Mouse (Mus musculus): Measurements from ENCODE around the gene Ccl7.

Gene Ccl7

GRCm38 (mm10) chr11:82045471-82045870 lies at the start of gene Ccl7:
Gene Ccl7 (plus strand): TSS chr11:82045712.
- POLR2A ChIA-PET, result no interaction called here
- CTCF ChIA-PET, result interaction anchor here in 3 of 4 experiments (0.6 to 1.1 kb wide), 3 partner anchors 94 to 993 kb away, joined by 3 to 4 read pairs (median 4); no protein-coding TSS in a partner anchor

GRCm38 (mm10) chr11:81996172-81996841 lies 49.2 kb upstream of the Ccl7 start:
- POLR2A ChIA-PET, result interaction anchor here in 2 of 4 experiments (0.6 to 0.9 kb wide), 4 partner anchors 9 to 167 kb away, joined by 3 to 6 read pairs (median 4); no protein-coding TSS in a partner anchor
- CTCF ChIA-PET, result interaction anchor here (0.5 to 2.7 kb wide), 65 partner anchors 8 to 1338 kb away, joined by 3 to 45 read pairs (median 4); partner anchors contain the start of genes 5530401A14Rik (in 1 of the 4) and Ccl11 (in 1 of the 4)

GRCm38 (mm10) chr11:81997085-81997484 lies 48.4 kb upstream of the Ccl7 start:
- CTCF ChIA-PET, result interaction anchor here in 3 of 4 experiments (1.2 to 2.7 kb wide), 8 partner anchors 10 to 200 kb away, joined by 3 to 45 read pairs (median 8); no protein-coding TSS in a partner anchor
- POLR2A ChIA-PET, result no interaction called here

DNA sequence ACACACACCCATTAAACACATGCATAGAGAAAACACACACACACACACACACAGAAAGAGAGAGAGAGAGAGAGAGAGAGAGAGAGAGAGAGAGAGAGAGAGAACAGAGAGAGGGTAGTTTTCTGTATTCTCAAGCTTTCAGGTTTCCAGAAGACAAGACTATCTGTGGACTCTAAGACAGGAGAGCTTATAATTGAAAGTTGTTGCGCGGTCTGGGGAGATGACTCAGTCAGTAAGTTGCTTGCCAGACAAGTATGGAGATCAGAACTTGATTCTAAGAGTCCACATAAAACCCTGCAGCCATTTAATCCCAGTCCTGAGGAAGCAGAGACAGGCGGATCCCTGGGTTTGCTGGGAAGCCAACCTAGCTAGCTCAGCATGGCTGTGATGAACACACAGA lies 46.9 kb upstream of the Ccl7 start:
- POLR2A ChIA-PET, result no interaction called here
- CTCF ChIA-PET, result interaction anchor here in 2 of 4 experiments (0.9 to 2.2 kb wide), 5 partner anchors 16 to 176 kb away, joined by 3 to 7 read pairs (median 4); no protein-coding TSS in a partner anchor

- ChIA-PET CTCF (interaction anchor here in 2 of 4 experiments (0.7 to 2.2 kb wide), 4 partner anchors 16 to 909 kb away, joined by 3 to 7 read pairs (median 4); no protein-coding TSS in a partner anchor), POLR2A (interaction anchor here in 2 of 4 experiments (0.6 to 0.7 kb wide), 3 partner anchors 10 to 303 kb away, joined by 3 to 4 read pairs (median 3); no protein-coding TSS in a partner anchor)
Observed at GRCm38 (mm10) chr11:81999469-81999868, 46.0 kb upstream of the Ccl7 start.

- POLR2A ChIA-PET, result interaction anchor here in 1 of 4 experiments (1.4 kb wide), 1 partner anchor 177 kb away, joined by 3 read pairs; no protein-coding TSS in a partner anchor
- CTCF ChIA-PET, result interaction anchor here in 1 of 4 experiments (1.5 to 2.2 kb wide), 2 partner anchors 18 to 174 kb away, joined by 3 to 7 read pairs; no protein-coding TSS in a partner anchor
Observed at GRCm38 (mm10) chr11:82000581-82000980, 44.9 kb upstream of the Ccl7 start.

DNA sequence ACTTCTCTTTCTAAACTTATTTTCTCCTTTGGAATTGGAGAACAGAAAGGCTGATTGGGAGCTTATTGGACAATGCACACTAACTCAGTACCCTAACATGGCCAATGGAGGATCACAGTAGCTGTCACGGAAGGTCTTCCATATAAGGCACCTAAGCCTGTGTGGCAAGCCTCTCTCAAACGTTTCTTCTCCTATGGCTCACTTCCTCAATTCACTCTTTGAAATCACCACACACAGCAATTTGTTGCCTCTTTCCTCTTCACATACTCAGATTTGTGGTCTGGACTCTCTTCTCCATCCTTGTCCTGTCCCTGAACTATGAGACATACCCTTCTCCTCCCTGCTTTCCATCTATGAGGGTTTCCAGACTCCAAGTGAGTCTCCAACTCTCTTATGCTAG lies 40.7 kb upstream of the Ccl7 start:
- CTCF ChIA-PET, result interaction anchor here in 2 of 4 experiments (1.1 to 1.4 kb wide), 2 partner anchors 9 kb away, joined by 3 to 5 read pairs; no protein-coding TSS in a partner anchor
- POLR2A ChIA-PET, result interaction anchor here in 1 of 4 experiments (0.6 kb wide), 1 partner anchor 9 kb away, joined by 4 read pairs; no protein-coding TSS in a partner anchor

DNA sequence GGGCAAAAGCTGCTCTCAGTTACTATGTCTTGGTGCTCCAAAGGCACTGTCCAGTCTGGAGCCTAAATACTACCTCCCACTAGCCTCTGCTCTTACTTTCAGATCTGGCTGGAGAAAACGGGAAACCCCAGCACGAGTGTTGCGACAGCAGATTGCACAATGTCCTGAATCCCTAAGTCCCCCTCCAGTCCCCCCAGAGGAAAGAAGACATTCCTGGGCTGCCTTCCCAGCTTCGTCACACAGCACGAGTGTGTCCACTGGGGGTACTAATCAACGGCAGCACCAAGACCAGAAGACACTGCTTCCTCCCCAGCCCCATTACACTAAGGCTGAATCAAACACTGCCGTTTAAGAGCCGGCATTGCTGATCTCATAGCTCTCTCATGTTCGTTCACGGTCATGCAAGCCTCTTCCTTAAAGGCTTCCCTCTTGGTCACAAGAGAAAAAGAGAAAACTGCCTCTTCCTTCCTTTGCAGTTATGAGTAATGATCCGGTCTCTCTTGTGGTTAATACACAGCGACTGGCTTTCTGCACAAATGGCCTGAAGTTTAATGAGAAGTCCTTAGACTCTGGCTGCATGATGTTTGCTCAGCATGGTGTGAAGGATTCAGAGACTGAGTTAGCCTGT lies 38.6 kb upstream of the Ccl7 start:
- CTCF ChIA-PET, result interaction anchor here in 1 of 4 experiments (0.6 kb wide), 1 partner anchor 350 kb away, joined by 3 read pairs; no protein-coding TSS in a partner anchor
- POLR2A ChIA-PET, result no interaction called here

DNA sequence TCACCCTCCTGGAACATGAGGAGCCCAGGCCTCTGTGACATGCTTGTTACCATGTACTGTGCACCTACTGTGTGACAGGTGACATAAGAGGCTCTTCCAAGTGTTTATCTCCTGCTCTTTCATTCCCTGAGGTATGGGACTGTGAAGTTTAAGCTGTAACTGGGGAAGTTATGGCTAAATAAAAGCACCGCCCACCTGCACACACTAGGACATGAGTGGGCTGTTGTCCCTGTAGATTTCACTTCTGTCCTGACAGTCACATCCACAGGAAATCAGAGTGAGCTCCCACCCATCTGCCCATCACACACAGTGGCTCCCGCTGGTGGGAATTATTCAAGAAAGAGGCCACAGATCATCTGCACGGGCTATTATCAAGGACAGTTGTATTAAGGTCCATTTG lies 35.4 kb upstream of the Ccl7 start:
- ChIA-PET CTCF (interaction anchor here in 1 of 4 experiments (0.7 kb wide), 1 partner anchor 1200 kb away, joined by 3 read pairs; the partner anchor contains the start of gene Tmem98), POLR2A (no interaction called here)

DNA sequence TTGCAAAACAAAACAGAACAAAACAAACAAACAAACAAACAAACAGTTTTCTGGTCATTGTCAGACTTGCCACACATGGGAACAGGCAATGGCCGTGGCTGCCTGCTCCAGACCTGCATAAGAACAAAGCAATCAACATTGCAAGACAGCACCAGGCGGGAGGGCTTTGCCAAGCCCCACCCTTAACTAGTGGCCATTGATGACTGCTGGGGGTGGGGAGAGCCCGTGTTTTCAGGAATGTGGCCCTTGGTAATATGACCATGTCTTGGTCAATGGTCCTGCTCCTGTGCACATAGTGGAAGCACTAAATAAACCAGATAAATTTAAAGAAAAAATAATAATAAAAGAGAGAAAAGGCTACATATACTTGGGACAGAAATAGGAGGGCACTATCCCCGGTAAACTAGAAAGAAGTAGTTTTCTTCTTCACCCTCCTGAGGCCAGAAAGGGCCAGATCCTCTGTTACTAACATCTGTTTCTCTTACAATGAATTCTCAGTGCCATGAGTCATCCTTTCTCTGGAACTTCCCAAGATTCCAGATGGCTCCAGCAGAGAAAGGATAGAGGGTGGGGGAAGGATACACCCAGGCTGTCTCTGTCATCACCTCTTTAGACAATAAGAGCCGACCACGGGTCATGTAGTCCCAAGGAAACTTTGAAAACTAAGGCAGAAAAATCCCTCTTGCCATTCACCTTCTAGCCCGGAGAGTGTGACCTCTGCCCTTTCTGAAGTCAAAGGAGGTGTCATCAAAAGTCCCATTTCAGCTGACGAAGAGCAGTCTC lies 33.9 kb upstream of the Ccl7 start:
- ChIA-PET CTCF (no interaction called here), POLR2A (no interaction called here)

DNA sequence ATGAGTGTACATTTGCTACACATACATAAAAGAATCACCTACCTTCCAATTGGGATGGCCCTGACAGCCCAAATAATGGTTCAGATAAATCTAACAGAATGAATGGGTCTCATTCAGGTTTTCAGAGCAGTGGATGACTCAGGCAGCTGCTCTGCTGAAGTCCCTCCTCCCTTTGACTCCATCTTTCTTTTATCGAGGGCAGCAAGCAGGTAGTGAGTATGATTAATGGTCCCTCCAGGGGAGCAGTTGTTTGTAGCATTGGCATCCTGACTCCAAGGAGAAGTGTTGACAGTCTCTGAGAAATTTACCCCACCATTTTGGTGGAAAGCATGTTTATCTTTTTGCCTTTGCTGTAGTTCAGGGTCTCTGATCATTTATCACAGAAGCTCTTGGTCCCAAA lies 31.8 kb upstream of the Ccl7 start:
- ChIA-PET CTCF (interaction anchor here in 2 of 4 experiments (0.5 to 1.1 kb wide), 2 partner anchors 17 to 223 kb away, joined by 3 to 4 read pairs; no protein-coding TSS in a partner anchor), POLR2A (no interaction called here)

DNA sequence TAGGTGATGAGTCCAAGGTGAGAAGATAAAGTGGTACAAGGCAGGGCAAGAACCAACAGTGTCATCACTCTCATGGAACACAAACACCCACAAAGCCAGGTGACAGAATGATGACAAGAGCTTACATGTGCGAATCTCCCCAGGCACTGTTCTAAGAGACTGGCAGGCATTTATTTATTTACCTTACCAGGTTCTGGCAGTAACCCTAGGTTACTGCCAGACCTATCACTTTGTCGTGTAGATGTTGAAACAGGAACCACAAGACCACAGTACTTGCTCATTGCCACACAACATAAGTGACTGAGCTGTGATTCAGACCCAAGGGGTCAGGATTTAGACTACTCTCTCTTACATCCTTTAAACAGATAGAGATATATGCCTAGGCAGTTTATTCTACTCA lies 30.4 kb upstream of the Ccl7 start:
- ChIA-PET POLR2A (no interaction called here), CTCF (interaction anchor here in 2 of 4 experiments (1.2 to 1.5 kb wide), 2 partner anchors 19 kb away, joined by 3 read pairs; no protein-coding TSS in a partner anchor)

DNA sequence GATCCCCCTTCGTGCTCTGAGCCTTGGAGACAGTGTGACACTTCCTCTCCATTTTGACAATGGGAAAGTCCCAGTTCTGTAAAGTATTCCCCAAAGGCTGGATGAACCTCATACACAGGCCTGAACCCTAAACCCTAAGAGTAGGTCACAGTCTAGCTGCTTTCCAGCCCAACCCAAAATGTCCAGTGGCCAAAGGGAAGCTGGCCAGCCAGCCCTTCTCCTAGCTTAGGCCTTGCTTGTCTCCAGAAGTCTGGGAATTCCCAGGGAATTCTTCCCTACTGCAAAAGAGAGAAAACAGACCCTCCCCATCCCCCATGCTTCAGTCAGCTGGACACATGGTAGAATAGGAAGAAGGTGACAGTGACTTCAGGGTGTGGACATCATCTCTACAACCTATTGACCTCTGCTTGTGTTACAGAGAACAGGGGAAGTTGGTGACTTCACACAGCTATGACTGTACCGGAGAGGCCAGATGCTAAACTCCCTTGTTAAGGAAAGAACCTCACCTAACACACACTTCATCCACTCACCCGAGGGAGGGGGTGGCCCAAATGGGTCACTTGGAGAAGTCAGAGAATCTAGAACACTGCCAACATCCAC lies 29.2 kb upstream of the Ccl7 start:
- CTCF ChIA-PET, result interaction anchor here in 2 of 4 experiments (1.2 to 1.5 kb wide), 2 partner anchors 20 kb away, joined by 3 read pairs; no protein-coding TSS in a partner anchor
- POLR2A ChIA-PET, result no interaction called here

- POLR2A ChIA-PET, result no interaction called here
- CTCF ChIA-PET, result interaction anchor here in 1 of 4 experiments (2.1 kb wide), 1 partner anchor 155 kb away, joined by 4 read pairs; no protein-coding TSS in a partner anchor
Observed at GRCm38 (mm10) chr11:82019389-82019788, 26.1 kb upstream of the Ccl7 start.

GRCm38 (mm10) chr11:82019793-82020192 lies 25.7 kb upstream of the Ccl7 start:
- POLR2A ChIA-PET, result no interaction called here
- CTCF ChIA-PET, result interaction anchor here in 1 of 4 experiments (2.1 kb wide), 1 partner anchor 155 kb away, joined by 4 read pairs; no protein-coding TSS in a partner anchor

GRCm38 (mm10) chr11:82021406-82021805 lies 24.1 kb upstream of the Ccl7 start:
- CTCF ChIA-PET, result interaction anchor here in 2 of 4 experiments (0.9 to 2.1 kb wide), 3 partner anchors 25 to 153 kb away, joined by 3 to 5 read pairs (median 4); no protein-coding TSS in a partner anchor
- POLR2A ChIA-PET, result no interaction called here

DNA sequence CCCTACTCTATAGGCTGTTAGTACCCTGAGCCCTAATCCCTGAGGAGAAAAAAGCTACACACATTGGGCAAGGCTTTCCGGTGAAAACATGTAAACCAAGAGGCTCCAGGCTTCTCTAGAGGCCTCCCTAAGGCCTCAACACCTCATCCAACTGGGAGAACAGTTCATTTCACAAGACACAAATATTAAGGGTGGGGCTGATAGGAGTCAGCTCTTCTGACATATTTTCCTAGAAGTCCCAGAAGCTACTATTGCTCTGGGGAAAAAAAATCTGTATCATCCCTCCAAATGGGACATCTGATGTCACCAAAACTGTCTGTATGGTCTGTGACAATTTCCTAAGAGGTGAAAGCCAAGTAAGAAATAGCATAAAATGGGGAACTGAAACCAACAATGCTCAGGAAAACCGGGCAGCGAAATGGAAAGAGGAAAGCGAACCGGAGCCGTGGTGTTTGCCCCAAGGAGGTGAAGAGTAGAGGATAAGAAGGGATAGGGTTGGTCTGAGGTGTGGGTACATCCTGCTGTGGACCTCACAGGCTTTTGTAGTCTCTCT lies 22.9 kb upstream of the Ccl7 start:
- POLR2A ChIA-PET, result no interaction called here
- CTCF ChIA-PET, result interaction anchor here in 2 of 4 experiments (0.9 to 1.0 kb wide), 3 partner anchors 26 to 152 kb away, joined by 3 to 5 read pairs (median 3); no protein-coding TSS in a partner anchor

DNA sequence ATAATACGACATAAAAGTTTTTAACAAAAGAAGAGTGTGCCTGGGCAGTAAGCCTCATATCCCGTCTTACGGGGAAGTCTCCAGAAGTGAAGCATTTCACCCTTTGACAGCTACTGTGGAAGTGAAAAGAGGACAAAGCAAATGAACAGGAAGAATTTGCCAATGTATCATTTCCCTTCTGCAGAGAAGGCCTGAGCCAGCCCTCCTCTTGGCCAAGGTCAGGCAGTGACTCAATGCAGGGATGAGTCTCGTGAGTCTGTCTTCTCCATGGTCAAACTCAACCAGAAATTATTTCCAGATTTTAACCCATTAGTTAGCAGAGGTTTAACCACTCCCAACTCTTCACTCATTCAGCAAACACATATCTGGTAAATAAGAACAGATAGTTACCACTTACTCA lies 21.7 kb upstream of the Ccl7 start:
- ChIA-PET CTCF (no interaction called here), POLR2A (no interaction called here)
